Mouse (Mus musculus) right cerebral cortex, postnatal 25 days (tissue): ENCODE data around the gene Adcyap1r1.

Source experiments
- DNase-seq: peaks from one replicate; pipeline ENCODE4 v3.0.0; 2022

The Adcyap1r1 gene

GRCm38 (mm10) chr6:55452381-55452780 is 603 bp downstream of the Adcyap1r1 start:
- no peak for DNase-seq

- DNase-seq, result no peak
Measured at GRCm38 (mm10) chr6:55453548-55453947, 1.8 kb downstream of the Adcyap1r1 start.

GRCm38 (mm10) chr6:55455641-55456040 is 3.9 kb downstream of the Adcyap1r1 start:
- DNase-seq, result no peak

GRCm38 (mm10) chr6:55457727-55458126 is 5.9 kb downstream of the Adcyap1r1 start:
- DNase-seq, result no peak

DNA sequence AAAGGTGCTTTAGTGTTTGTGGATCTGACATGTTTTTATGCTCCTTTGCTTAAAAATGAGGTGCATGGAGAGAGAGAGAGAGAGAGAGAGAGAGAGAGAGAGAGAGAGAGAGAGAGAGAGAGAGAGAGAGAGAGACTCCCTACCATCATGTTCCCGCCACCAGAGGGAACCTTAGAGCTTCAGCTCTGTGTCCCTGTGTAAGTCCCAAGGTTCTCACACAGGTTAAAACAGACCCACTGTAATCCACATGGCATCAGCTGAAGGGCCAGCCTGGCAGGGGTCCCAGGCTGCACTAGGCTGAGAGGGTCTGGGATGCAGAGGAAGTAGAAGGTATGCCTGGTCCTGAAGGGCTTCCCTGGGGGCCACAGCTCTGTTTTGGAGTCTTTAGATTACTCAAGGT is 6.4 kb downstream of the Adcyap1r1 start:
- DNase-seq, result no peak

- DNase-seq, result no peak
Measured at GRCm38 (mm10) chr6:55459545-55460397, 8.0 kb downstream of the Adcyap1r1 start.

GRCm38 (mm10) chr6:55461141-55461540 is 9.4 kb downstream of the Adcyap1r1 start:
- DNase-seq, result no peak

DNA sequence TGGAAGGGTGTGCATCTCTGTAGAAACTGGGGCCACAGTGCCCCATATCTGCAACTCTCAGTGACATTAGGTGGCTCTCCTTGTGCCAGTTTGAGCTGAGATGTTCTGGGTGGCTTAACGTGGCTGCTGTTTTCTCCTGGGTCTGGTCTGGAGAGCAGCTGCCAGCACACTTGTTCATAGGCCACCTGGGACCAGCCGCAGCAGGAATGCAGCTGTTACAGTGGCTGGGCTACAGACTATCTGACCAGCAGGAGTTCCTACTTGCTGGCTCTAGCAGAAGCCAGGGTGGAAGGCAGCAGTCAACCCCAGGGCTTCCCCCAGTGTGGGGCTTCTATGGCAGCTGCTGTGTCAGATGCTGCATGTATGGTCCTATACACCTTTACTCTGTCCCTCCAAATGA is 9.9 kb downstream of the Adcyap1r1 start:
- no peak for DNase-seq

GRCm38 (mm10) chr6:55462394-55462793 is 10.6 kb downstream of the Adcyap1r1 start:
- no peak for DNase-seq

- no peak for DNase-seq
Measured at GRCm38 (mm10) chr6:55463966-55464365, 12.2 kb downstream of the Adcyap1r1 start.

GRCm38 (mm10) chr6:55465311-55465710 is 13.5 kb downstream of the Adcyap1r1 start:
- no peak for DNase-seq

DNA sequence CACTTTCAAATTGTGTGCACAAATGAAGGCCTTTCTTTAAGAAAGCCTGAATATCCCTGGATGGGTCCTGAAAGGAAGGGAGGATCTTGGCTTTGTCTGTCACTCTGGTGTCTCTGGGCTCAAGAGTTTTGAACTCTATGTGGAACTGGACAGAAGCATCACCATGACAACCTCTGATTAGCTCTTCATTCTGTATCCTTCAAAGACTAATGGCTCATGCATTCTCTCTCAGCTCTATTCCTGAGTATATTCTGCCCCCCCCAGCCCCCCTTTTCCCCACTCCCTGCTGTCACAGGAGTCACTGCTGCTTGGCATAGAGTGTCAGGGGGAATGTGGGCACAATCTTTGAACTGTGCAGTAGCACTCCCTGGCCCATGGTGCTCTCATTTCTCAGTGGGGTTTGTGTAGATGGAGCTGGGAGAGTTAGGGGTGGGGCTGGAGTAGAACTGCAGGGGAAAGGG is 14.6 kb downstream of the Adcyap1r1 start:
- DNase-seq, result no peak

DNA sequence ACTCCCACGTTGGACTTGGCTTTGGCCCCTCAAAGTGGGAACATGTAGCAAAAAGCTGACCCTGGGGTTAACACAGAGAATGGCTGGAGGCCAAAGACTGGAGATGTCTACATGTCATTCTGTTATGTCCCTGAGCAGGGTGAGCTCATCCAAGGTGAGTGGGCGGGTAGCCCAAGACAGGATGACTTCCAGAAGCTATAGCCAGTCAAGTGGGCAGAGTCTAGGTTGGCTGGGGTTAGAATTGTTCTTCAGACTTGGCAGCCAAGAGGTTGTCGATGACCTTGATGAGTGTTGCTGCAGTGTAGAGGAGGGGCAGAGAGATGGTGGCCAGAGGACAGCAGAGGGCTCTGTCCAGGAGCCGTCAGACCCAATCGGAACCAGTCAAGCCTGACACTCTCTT is 18.9 kb downstream of the Adcyap1r1 start:
- DNase-seq, result no peak

- DNase-seq, result no peak
Measured at GRCm38 (mm10) chr6:55472381-55472780, 20.6 kb downstream of the Adcyap1r1 start.

GRCm38 (mm10) chr6:55480988-55481387 is 29.2 kb downstream of the Adcyap1r1 start:
- no peak for DNase-seq

DNA sequence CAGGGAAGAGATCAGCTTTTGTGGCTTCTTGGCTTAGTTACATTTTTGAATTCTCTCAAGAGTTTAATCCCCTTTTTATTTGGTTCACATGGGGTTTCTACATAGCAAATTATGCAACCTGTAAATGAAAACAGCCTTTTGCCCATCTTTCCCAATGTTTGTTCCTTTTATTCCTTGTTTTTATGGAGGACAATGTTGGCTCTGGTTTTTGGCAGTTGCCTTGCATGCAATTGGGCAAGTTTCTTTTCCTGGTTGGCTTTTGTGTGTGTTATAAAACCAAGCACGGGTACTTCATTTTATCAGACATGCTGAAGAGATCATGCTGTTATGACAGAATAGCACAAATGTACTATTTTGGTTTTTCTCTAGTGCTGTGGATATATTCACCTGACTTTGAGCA is 30.7 kb downstream of the Adcyap1r1 start:
- no peak for DNase-seq

GRCm38 (mm10) chr6:55483360-55483759 is 31.6 kb downstream of the Adcyap1r1 start:
- no peak for DNase-seq

DNA sequence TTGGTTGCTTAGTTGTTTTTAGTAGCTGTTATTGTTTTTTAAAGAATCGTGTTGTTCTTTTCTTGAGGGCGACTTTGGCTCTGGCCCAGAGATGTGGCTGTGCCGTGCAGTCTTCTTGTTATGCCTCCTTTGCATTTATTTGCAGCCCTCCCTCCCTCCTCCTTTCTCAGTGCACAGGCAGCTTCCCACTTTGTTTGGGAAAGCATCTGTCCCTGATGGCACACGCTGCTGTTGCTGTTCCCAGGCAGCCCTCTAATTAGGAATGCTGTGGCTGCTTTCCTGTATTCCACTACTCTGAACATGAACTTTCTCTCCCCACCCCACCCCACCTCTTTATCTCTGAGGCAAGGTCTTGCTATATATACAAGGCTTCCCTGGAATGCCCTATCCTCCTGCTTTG is 32.4 kb downstream of the Adcyap1r1 start:
- DNase-seq, result peak; percentile 70

- no peak for DNase-seq
Measured at GRCm38 (mm10) chr6:55485216-55485615, 33.4 kb downstream of the Adcyap1r1 start.

- no peak for DNase-seq
Measured at GRCm38 (mm10) chr6:55487726-55488125, 35.9 kb downstream of the Adcyap1r1 start.

DNA sequence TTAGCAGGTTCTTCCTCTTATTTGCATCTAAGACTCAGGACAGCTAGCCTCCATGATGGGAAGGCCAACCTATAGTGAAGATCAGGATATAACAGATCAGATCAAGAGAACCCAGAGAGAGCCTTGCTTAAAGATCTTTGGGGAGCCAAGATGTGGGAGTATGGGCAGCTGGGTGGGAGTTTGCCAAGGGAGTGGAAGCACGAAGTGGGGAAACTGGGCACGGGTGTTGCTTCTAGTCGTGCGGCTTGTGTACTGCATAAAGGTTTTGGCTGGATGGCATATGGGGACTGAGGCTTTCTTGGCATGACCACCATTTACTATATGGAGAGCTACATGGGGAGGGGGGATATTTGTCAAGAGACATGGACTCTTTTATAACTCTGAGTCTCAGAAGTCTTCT is 44.4 kb downstream of the Adcyap1r1 start:
- DNase-seq, result no peak

GRCm38 (mm10) chr6:55498753-55499152 is 47.0 kb downstream of the Adcyap1r1 start:
- no peak for DNase-seq

DNA sequence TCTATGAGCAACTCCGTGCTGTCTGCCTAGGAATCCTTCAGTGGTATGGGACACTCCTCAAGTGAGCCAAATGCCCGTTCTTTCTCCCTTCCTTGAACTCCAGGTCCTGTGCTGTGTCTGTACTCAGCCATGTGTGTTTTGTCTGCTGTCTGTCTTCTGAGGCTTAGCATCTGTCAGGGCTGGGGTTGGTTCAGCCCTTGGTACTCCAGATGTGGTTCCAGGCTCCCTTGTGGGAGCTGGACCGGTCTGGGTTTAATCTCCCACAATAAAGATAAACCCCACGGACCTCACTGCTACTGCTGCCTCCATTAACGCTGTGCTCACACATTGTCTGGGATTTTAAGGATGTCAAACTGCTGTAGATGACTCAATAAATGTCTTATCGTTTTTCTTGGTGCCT is 49.3 kb downstream of the Adcyap1r1 start:
- no peak for DNase-seq

DNA sequence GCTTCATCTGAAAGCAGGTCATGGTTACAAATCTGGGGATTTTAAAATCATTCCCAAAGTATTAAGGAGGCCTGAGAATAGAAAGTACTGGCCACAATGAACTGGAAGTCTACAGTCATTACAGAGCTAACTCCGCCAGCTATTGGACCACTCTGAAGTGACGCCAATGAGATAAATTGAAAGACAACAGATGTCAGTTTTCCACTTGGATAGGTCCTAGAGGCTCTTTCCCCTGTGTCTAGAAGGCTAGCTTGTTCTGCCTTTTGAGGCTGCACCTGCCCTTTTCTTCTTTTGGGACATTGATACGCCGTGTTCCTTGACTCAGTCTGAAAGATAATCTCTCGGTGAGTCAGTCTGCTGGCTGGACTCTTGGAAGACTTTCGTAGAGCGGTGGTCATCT is 50.5 kb downstream of the Adcyap1r1 start:
- DNase-seq, result no peak
